Mouse (Mus musculus): ENCODE measurements around the gene Kat5. TPM values are rescaled to one million over a fixed set of nuclear protein-coding genes. Genes with fewer than 3 reads are reported as not detected.

Gene Kat5
- polyA plus RNA-seq, 1 experiment from 2014 or later: 47.3 TPM

DNA sequence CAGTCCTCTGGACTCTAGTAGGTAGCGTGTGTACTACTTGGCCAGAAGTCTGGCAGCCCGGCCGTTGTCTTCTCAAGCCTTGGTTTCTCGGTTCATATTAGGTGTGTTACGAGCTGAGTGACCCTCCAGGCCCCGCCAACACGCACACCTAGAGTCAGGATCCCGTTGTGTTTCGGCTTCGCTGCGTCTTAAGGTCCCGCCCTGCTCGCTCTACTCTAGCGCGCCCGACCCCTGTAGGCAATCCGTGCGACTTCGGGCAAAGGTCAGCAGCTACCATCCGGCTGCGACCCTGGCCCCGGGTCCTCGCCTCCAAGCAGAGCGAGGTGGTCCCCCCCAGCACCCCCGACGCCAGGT is 42.9 kb downstream of the Kat5 start:
- Histone ChIP-seq H3K4me2 (replicated peaks) (peak overlapping the region; percentile 96), H3K4me1 (replicated peaks) (peaks cover 31% of the 10 kb centered on the region), H3K4me3 (replicated peaks) (peak overlapping the region; percentile 80), H3K9me3 (no peaks in the 10 kb centered on the region), H3K36me3 (peaks cover 8% of the 10 kb centered on the region; the same call in 1 of the 2 replicates), H3K9ac (peak overlapping the region; percentile 86), H3K27ac (peak overlapping the region; percentile 97), H3K27me3 (replicated peaks) (no peaks in the 10 kb centered on the region)
- 2% methylated on average over 26 of the region's 26 CpGs for WGBS
- peak; percentile 52 for ATAC-seq

GRCm38 (mm10) chr19:5566316-5566715 is 43.7 kb downstream of the Kat5 start:
- Histone ChIP-seq H3K36me3 (peaks cover 8% of the 10 kb centered on the region; the same call in 1 of the 2 replicates), H3K27me3 (replicated peaks) (peaks cover 6% of the 10 kb centered on the region), H3K4me1 (replicated peaks) (peaks cover 31% of the 10 kb centered on the region), H3K9me3 (no peaks in the 10 kb centered on the region), H3K9ac (0 out of 2 replicates have a peak overlapping the region, but pooled peaks have one; percentile 86), H3K27ac (peak overlapping the region; percentile 97), H3K4me2 (replicated peaks) (peak overlapping the region; percentile 96), H3K4me3 (replicated peaks) (0 out of 2 replicates have a peak overlapping the region, but pooled peaks have one; percentile 80)
- no peak for ATAC-seq
- 54% methylated on average over 5 of the region's 5 CpGs for WGBS

GRCm38 (mm10) chr19:5562776-5563175 is 47.3 kb downstream of the Kat5 start:
- H3K4me1 ChIP-seq (replicated peaks): peaks cover 30% of the 10 kb centered on the region

DNA sequence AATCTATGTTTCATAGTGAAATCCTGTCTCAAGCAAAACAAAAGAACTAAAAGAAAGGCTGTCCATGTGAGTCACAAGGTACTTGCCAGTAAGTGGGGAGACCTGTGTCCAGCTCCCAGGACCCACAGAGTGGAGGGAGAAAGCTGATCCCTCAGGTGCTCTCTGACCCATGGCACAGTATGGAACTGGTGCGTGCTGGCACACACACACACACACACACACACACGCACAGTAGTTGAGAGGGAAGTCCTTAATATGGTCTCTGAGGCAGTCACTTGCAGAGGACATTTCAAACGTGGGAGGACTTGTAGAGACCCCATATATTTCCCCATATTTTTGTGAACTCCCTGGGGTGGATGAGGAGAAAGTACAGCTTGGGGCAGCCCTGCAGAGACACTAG is 48.2 kb downstream of the Kat5 start:
- H3K27me3 ChIP-seq (replicated peaks): peaks cover 44% of the 10 kb centered on the region
- peak overlapping the region; percentile 86 for H3K27ac ChIP-seq
- H3K4me3 ChIP-seq (replicated peaks): peak overlapping the region; percentile 53; the same call in 1 of the 2 replicates
- H3K9ac ChIP-seq: peak overlapping the region; percentile 46; the same call in 1 of the 2 replicates
- H3K4me1 ChIP-seq (replicated peaks): peaks cover 28% of the 10 kb centered on the region
- peak overlapping the region; percentile 64; the same call in 1 of the 2 replicates for H3K4me2 ChIP-seq (replicated peaks)
- WGBS: 44% methylated on average over 3 of the region's 3 CpGs
- no peaks in the 10 kb centered on the region for H3K36me3 ChIP-seq
- ATAC-seq: no peak
- no peaks in the 10 kb centered on the region for H3K9me3 ChIP-seq

More at GRCm38 (mm10) chr19:5562776-5563175, 47.3 kb downstream of the Kat5 start:
- ATAC-seq: no peak
- H3K9me3 ChIP-seq: no peaks in the 10 kb centered on the region
- H3K27me3 ChIP-seq (replicated peaks): peaks cover 39% of the 10 kb centered on the region
- no peak overlapping the region for H3K4me2 ChIP-seq (replicated peaks)
- H3K27ac ChIP-seq: no peak overlapping the region
- no peak overlapping the region for H3K9ac ChIP-seq
- no peak overlapping the region for H3K4me3 ChIP-seq (replicated peaks)
- no peaks in the 10 kb centered on the region for H3K36me3 ChIP-seq
- WGBS: 89% methylated on average over 10 of the region's 10 CpGs

DNA sequence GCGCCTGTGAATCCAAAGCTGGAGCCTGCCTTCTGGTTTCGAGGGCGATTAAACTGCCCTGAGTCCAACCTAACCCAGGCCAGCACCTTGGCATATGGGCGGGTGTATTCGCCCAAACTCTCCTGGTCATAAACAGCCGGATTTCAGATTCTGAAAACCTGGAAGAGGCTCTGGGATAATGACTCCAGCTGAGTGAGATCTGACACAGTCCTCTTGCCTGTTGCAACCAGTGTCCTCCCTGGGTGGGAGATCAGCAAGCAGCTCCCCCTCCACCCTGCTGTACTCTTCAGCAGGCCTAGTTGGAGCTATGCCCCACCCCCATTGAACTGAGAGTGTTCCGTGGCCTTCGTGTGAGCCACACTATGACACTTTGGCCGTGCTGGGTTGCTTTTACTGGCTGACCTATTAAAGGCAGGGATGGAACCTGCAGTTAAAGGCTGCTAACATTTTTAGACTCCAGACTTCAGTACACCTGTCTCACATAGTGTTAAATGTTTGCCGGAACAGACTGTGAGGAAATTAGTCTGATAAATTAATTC is 48.7 kb downstream of the Kat5 start:
- Histone ChIP-seq H3K9me3 (no peaks in the 10 kb centered on the region), H3K4me2 (replicated peaks) (peak overlapping the region; percentile 64), H3K4me1 (replicated peaks) (peaks cover 28% of the 10 kb centered on the region), H3K27ac (peak overlapping the region; percentile 86), H3K27me3 (replicated peaks) (peaks cover 45% of the 10 kb centered on the region), H3K4me3 (replicated peaks) (peak overlapping the region; percentile 53), H3K9ac (peak overlapping the region; percentile 46), H3K36me3 (no peaks in the 10 kb centered on the region)
- peak; percentile 31 for ATAC-seq
- WGBS: 13% methylated on average over 10 of the region's 10 CpGs

GRCm38 (mm10) chr19:5560457-5561041 is 49.5 kb downstream of the Kat5 start, which contains the start of gene Ovol1:
Gene Ovol1 (minus strand): TSS chr19:5560646.
- Histone ChIP-seq H3K4me2 (replicated peaks) (peak within 1 kb of the TSS; percentile 64), H3K27me3 (replicated peaks) (peaks cover 45% of the 10 kb centered on the region), H3K4me3 (replicated peaks) (peak within 1 kb of the TSS; percentile 53), H3K9ac (peak within 1 kb of the TSS; percentile 57), H3K27ac (peak within 1 kb of the TSS; percentile 86), H3K36me3 (no peaks in the 10 kb centered on the region), H3K4me1 (replicated peaks) (peaks cover 28% of the 10 kb centered on the region), H3K9me3 (no peaks in the 10 kb centered on the region)
- ATAC-seq: peak; percentile 88
- under 1% methylated on average over 57 of the region's 57 CpGs for WGBS

GRCm38 (mm10) chr19:5559631-5560456 is 50.2 kb downstream of the Kat5 start:
- H3K27me3 ChIP-seq (replicated peaks): peaks cover 45% of the 10 kb centered on the region
- WGBS: under 1% methylated on average over 69 of the region's 69 CpGs
- peak; percentile 14 for ATAC-seq
- H3K9ac ChIP-seq: peak overlapping the region; percentile 57
- H3K9me3 ChIP-seq: no peaks in the 10 kb centered on the region
- peak overlapping the region; percentile 64 for H3K4me2 ChIP-seq (replicated peaks)
- H3K4me1 ChIP-seq (replicated peaks): peaks cover 31% of the 10 kb centered on the region
- H3K27ac ChIP-seq: peak overlapping the region; percentile 86
- H3K4me3 ChIP-seq (replicated peaks): peak overlapping the region; percentile 53
- no peaks in the 10 kb centered on the region for H3K36me3 ChIP-seq

GRCm38 (mm10) chr19:5559229-5559628 is 50.8 kb downstream of the Kat5 start:
- peak overlapping the region; percentile 86 for H3K27ac ChIP-seq
- H3K4me2 ChIP-seq (replicated peaks): peak overlapping the region; percentile 64
- peaks cover 28% of the 10 kb centered on the region for H3K4me1 ChIP-seq (replicated peaks)
- H3K9me3 ChIP-seq: no peaks in the 10 kb centered on the region
- peak overlapping the region; percentile 53 for H3K4me3 ChIP-seq (replicated peaks)
- 13% methylated on average over 8 of the region's 8 CpGs for WGBS
- peak; percentile 32 for ATAC-seq
- peaks cover 45% of the 10 kb centered on the region for H3K27me3 ChIP-seq (replicated peaks)
- H3K36me3 ChIP-seq: no peaks in the 10 kb centered on the region
- H3K9ac ChIP-seq: peak overlapping the region; percentile 57

- H3K36me3 ChIP-seq: no peaks in the 10 kb centered on the region
- no peak for ATAC-seq
- H3K4me1 ChIP-seq (replicated peaks): peaks cover 28% of the 10 kb centered on the region
- peak overlapping the region; percentile 53 for H3K4me3 ChIP-seq (replicated peaks)
- H3K4me2 ChIP-seq (replicated peaks): peak overlapping the region; percentile 64
- peak overlapping the region; percentile 86 for H3K27ac ChIP-seq
- H3K9me3 ChIP-seq: no peaks in the 10 kb centered on the region
- WGBS: 37% methylated on average over 8 of the region's 8 CpGs
- peak overlapping the region; percentile 57 for H3K9ac ChIP-seq
- peaks cover 45% of the 10 kb centered on the region for H3K27me3 ChIP-seq (replicated peaks)
Observed at GRCm38 (mm10) chr19:5558770-5559169, 51.3 kb downstream of the Kat5 start.

GRCm38 (mm10) chr19:5558169-5558568 is 51.9 kb downstream of the Kat5 start:
- peaks cover 34% of the 10 kb centered on the region for H3K4me1 ChIP-seq (replicated peaks)
- no peak for ATAC-seq
- peak overlapping the region; percentile 57 for H3K9ac ChIP-seq
- H3K4me2 ChIP-seq (replicated peaks): peak overlapping the region; percentile 64
- no peaks in the 10 kb centered on the region for H3K36me3 ChIP-seq
- no peak overlapping the region for H3K27ac ChIP-seq
- 39% methylated on average over 7 of the region's 7 CpGs for WGBS
- H3K4me3 ChIP-seq (replicated peaks): peak overlapping the region; percentile 53
- H3K27me3 ChIP-seq (replicated peaks): peaks cover 45% of the 10 kb centered on the region
- no peaks in the 10 kb centered on the region for H3K9me3 ChIP-seq

DNA sequence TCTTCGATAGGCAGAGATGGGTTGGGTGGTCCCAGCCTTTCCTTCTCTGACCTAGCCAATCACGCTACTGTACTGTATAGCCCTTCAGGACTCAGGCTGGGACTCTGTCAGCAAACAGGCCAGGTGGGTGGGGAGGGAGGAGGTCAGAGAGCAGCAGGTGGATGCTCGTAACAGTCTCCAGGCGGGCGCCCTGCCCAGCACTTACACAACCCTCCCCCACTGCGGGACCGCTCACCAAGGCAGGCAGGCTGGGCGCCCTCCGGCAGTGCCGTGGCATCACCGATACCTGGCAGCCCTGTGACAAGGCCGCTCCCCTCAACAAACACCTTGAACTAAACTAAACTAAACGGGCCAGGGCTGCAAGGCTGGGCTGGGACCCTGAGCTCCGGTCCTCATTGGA is 55.8 kb downstream of the Kat5 start:
- WGBS: 64% methylated on average over 14 of the region's 14 CpGs
- Histone ChIP-seq H3K27me3 (replicated peaks) (peaks cover 20% of the 10 kb centered on the region), H3K27ac (peak overlapping the region; percentile 64), H3K9ac (no peak overlapping the region), H3K4me3 (replicated peaks) (no peak overlapping the region), H3K36me3 (peaks cover 2% of the 10 kb centered on the region; the same call in 1 of the 2 replicates), H3K4me1 (replicated peaks) (peaks cover 20% of the 10 kb centered on the region), H3K9me3 (no peaks in the 10 kb centered on the region), H3K4me2 (replicated peaks) (peak overlapping the region; percentile 45)
- ATAC-seq: peak; percentile 87

- peaks cover 20% of the 10 kb centered on the region for H3K4me1 ChIP-seq (replicated peaks)
- ATAC-seq: peak; percentile 80
- WGBS: 43% methylated on average over 8 of the region's 8 CpGs
- peak overlapping the region; percentile 20; the same call in 1 of the 2 replicates for H3K9ac ChIP-seq
- peak overlapping the region; percentile 64 for H3K27ac ChIP-seq
- peaks cover 2% of the 10 kb centered on the region; the same call in 1 of the 2 replicates for H3K36me3 ChIP-seq
- H3K27me3 ChIP-seq (replicated peaks): peaks cover 16% of the 10 kb centered on the region
- no peak overlapping the region for H3K4me3 ChIP-seq (replicated peaks)
- H3K9me3 ChIP-seq: no peaks in the 10 kb centered on the region
- peak overlapping the region; percentile 45 for H3K4me2 ChIP-seq (replicated peaks)
Observed at GRCm38 (mm10) chr19:5553802-5554201, 56.2 kb downstream of the Kat5 start.
